Mouse (Mus musculus): ENCODE data around the gene Flnc.
"Not testable (repeated sequence)": the region's sequence is repeated elsewhere in the genome, so short reads cannot be mapped to it uniquely, and the experiment has no call there.

Flnc gene

DNA sequence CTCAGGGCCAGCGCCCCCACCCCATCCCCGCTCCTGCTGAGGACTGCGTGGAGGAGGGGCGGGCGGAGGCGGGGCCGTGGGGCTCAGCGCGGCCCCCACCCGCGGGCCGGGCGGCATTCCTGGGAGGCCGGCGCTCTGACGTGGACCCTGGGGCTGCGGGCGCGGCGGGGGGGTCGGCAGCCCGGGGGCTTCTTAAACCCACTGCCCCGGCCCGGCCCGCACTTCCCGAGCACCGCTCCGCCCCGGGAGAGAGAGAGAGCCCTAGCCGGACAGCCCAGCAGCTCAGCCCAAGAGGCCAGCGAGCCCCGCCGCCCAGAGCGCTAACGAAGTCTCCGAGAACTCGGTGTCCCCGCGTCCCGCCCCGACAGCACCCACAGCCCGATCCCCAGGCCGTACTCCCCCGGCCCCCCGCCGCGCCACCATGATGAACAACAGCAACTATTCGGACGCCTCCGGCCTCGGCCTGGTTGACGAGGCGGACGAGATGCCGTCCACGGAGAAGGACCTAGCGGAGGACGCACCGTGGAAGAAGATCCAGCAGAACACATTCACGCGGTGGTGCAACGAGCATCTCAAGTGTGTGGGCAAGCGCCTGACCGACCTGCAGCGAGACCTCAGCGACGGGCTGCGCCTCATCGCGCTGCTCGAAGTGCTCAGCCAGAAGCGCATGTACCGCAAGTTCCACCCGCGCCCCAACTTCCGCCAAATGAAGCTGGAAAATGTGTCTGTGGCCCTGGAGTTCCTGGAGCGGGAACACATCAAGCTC is at the start of gene Flnc:
Flnc (plus strand) TSS at position 219 of the 766 bp plus-strand sequence.
- DNase-seq (ENCODE audit: low read depth, low spot score), result no peak

DNA sequence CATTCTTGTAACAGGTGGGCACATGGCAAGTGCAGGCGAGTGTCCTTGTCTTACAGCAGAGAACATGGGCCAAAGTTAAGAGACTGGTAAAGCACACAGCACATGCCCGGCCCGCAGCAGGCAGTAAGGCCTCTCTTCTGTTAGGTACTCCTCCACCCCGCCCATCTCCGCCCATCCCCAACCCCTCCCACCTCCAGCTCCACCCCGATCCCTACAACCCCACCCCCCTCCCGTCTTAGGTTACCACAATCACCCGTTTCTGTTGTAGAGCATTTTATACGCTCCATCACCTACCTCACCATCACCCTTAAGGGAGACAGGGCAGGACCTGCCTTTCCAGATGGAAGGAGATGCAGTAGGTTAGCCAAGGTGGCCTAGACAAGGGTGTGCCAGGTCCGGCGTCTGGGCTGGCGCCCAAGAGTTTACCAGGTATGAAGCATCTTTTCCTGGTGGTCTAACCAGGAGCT is 45.0 kb upstream of the Flnc start, which contains the start of gene Opn1sw:
Opn1sw (minus strand) TSS at position 417 of the 467 bp plus-strand sequence.
- no peak for DNase-seq (ENCODE audit: low read depth, low spot score)

DNA sequence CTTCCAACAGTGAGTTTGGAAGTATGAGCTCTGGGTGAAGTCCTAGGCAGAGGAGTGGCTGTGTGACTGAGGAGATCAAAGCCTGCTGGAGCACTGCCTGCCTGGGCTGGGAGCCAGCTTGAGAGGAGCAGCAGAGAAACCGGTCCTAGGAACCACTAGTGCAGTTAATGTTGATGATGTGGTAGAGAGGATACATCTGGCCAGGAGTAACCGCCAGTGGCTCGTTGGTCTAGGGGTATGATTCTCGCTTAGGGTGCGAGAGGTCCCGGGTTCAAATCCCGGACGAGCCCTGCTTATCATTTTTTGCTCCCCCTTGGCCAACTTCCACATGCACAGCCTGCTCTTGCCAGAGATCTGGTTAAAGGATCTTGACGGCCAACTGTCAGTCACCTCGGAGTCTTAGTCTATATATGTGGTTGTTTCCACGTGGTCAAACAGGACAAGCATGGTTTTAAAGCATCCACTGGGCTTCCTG is 44.4 kb upstream of the Flnc start:
- no peak for DNase-seq (ENCODE audit: low read depth, low spot score)

DNA sequence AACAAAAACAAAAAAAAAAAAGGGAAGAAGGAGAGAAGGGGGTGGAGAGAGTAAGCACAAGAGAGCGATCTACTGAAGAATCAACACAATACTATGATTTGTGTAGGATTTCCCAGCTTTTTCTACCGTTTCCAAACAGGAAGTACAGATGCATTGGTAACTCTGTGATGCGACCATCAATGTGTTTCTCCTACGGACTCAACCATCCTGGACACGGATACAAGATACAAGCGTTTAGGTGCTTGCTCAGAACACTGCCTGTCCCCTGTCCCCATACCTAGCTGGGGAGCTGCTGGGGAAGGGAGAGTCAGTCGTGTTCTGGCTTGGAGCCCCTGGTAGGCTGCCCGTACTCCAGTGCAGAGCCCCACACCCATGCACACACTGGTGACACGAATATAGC is 43.6 kb upstream of the Flnc start:
- no peak for DNase-seq (ENCODE audit: low read depth, low spot score)

DNA sequence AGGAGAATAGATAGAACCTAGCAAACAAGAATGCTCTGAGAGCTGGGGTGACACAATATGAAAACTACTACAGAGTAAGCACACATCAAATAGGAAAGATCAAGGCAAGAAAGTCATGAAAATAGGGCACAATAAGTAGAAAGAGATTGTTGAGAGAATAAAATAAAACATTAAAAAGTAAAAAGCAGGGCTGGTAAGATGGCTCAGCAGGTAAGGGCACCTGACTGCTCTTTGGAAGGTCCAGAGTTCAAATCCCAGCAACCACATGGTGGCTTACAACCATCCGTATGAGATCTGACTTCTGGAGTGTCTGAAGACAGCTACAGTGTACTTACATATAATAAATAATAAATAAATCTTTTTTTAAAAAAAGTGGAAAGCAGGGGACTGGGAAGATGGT is 42.6 kb upstream of the Flnc start:
- not testable (repeated sequence) for DNase-seq (ENCODE audit: low read depth, low spot score)

DNA sequence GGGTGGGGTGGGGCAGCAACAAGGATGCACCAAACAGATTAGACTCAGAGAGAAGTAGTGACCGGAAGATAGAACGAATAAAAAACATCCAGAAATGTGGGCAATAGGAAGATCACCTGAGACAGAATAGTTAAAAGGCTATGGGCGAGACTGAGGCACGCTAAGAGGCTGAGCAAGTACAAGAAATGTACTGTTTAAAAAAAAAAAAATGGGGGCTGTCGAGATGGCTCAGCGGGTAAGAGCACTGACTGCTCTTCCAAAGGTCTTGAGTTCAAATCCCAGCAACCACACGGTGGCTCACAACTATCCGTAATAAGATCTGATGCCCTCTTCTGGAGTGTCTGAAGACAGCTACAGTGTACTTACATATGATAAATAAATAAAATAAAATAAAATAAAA is 41.8 kb upstream of the Flnc start:
- not testable (repeated sequence) for DNase-seq (ENCODE audit: low read depth, low spot score)

DNA sequence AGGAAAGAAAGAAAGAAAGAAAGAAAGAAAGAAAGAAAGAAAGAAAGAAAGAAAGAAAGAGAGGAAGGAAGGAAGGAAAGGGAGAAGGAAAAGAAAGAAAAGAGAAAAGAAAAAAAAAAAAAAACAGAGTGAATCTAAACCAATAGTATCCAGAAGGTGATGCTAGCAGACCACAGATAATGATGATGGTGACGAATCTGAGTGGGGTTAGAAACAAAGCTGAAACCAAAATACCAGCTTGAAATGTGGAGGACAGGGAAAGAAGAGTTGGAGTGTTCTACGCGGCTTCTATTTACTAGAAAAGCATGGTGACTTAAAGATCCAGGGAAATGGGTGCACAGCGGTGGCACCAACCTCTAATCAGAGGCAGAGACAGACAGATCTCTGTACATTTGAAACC is 41.3 kb upstream of the Flnc start:
- DNase-seq (ENCODE audit: low read depth, low spot score), result no peak

DNA sequence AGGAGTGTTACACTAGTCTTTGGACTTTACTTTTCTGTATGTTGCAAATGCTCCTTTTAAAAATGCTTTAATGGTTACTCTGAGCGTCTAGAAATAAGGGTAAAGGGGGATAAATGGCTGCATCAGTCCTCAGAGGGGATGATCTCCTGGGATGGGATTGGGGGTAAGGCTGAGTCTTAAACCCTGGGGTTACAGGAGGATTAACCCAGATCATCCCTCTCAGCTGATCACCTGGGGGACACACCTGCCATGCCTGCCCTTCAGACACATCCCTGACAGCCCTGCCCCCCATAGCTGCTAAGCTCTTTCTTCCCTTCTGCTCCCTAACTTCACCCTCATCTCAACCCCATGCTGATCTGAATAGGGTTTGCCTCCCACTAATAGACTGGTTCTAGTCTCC is 38.8 kb upstream of the Flnc start:
- peak; percentile 71 for DNase-seq (ENCODE audit: low read depth, low spot score)

DNA sequence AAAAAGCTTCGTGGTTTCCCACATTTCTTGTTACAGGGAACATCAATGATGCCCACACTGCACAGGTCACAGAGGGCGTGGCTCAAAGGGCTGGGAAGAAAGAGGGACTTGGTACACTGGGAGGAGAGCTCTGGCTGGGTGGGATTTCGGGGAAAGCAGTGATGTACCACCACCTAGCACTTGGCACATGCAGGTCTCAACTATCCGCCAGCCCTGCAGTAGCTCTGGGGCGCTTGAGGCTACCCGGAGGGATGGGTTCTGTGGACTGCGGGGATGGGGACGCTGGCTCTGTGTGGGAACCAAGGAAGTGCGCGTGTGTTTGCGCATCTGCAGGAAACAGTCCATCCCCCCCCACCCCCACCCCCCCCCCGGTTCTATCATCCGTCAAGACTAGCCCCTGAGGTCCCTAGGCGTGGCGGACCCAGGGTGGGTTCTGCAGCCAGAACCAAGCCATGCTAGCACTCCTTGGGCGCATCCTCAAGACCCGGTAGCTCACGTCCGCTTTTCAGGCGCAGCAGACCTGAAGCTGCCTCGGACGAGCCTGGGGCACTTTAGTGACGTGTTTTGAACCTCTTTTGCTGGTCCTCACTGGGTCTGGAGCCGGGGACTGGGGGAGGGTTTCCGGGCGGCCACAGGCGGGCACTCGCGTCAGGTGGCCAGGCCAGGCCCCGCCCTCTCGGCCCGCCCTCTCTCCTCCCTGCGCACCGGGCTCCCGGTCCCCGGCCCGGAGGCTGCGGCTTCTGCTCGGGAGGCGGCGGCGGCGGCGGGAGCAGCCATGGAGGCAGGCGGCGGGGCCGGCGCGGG is 36.9 kb upstream of the Flnc start, which contains the start of gene Ccdc136:
Ccdc136 (plus strand) TSS at position 400 of the 804 bp plus-strand sequence.
- peak; percentile 34 for DNase-seq (ENCODE audit: low read depth, low spot score)

DNA sequence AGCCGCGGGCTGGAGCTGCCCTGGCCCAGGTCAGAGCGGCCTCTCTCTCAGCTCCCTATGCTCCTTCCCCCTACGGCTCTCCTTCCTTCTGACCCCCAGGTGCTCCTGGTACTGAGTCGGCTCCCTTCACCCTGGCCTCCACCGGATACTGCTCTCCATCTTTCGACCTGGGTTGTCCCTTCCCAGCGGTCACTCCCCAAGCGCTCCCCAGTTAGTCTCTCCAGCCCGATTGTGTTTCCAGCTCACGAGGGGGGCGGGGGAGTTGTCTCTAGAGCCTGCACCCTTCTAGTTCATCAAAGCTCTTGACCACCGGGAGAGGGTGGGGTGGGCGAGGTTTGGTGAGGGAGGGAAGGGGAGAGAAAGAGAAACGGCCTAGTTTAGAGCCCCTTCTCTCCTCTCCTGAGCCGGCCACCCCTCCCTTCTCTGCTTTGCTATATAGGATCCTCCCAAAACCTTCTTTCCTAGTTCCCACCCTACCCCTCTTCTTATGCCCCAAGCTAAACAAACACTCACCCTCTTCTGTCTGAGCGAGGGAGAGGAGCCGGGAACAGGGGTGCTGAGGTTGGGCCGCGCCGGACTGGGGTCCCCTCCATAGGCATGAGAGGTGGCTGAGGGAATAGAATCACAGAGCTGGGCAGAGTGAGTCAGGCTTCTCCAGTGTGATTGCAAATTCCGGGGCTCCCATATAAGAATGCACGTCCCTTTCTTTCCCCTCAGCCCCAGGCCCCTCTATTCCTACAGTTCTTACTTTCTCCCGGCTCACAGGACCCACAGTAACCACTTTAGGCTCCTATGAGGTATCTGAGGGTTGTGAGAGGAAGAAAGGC is 36.1 kb upstream of the Flnc start:
- DNase-seq (ENCODE audit: low read depth, low spot score), result no peak

DNA sequence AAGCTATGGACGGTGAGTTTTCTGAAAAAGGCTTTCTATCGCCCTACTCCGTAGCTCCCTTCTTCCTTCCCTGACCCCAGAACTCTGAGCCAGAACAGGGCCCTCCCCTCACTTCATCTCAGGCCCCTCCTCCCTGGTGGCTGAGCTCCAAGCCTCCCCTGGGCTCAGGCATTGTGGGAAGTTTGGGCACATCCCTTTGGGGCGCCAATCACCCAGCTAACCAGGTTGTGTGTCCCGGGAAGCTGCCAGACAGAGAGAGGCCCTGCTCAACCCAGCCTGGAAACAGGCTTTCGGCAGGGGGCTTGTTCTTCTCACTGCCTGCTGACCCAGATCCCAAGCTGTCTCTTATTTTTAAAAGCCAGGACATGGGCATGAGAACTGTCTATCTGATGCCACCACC is 35.5 kb upstream of the Flnc start:
- DNase-seq (ENCODE audit: low read depth, low spot score), result no peak

DNA sequence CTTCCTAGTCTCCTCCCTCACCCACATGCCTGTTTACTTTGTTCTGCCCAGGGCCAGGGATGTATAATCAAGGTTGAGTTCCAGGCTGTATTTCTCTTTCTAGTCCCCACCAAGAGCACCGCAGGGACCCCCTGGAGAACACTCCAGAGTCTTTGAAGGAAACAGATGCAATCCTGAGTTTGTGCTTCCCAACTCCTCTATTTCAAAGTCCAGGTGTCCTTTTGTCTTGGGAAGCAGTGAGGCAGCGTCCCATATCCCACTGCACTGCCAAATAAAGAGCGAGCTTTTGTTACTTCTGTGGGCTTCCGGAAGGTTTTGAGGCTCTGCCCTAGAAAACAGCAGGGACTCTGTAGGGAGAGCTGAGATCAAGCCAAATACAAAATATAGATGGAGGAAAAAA is 33.2 kb upstream of the Flnc start:
- DNase-seq (ENCODE audit: low read depth, low spot score), result no peak

DNA sequence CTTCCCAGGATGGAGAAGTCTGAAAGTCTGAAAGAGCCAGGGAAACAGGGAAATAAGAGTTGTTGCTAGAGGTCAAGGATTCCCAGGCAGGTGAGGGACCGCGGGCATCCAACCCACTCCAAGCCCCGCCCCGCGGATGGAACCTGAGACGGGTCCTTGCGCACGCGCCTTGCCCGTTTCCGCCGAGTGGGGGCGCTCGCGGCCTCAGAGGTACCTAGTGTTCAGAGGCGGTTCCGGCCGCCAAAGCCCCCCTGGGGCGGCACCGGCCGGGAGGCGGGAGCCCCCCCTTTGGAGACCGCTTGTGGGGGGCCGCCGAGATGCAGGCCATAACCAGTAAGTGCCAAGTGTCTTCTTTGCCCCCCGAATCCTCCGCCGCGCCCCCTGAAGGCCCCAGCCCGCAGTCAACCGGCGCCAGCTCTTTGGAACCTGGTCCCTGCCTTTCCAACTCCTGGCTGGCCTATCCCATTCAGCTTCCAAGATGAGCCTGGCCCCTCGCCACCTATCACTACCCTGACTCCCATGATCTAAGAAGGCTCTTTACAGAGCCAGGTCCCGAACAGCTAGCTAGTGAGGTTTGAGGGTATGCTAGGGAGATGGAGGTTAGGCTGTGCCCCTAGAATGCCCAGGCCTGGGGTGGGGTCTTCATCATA is 30.2 kb upstream of the Flnc start:
- DNase-seq (ENCODE audit: low read depth, low spot score), result no peak

DNA sequence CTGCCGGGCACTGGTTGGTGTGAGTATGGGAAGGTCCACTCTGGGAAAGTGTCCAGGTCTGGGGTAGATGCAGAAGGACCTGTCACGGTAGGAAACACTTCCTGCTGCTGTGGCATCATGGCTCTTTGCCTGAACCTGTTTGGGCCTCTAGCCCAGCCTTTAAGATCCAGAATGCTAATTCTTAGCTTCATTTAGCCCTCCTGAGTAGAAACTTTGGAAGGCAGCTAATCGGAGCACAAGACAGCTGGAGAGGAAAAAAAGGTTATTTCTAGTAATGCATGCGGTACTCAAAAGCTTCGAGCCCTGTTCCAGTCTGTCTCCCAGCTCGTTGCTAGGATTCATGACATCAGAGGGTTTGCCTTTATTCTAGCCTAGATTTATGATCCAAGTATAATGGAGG is 26.6 kb upstream of the Flnc start:
- DNase-seq (ENCODE audit: low read depth, low spot score), result no peak

DNA sequence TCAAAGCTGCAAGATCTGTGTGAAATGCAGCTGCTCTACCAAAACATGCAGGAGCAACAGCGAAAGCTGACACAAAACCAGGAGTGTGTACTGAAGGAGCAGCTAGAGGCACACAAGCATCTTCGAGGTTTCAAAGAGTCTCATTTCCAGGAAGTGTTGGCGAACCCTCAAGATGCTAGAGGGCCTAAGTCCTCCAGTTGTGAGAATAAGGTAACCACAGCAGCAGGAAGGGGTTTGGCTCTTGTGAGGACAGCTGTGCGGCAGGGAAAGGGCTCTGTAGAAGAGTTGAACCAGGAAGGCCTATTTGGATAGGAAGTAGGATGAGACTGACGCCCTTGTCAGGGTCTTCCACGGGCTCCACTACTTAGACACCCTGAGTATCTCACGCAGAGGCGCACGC is 17.6 kb upstream of the Flnc start:
- no peak for DNase-seq (ENCODE audit: low read depth, low spot score)

DNA sequence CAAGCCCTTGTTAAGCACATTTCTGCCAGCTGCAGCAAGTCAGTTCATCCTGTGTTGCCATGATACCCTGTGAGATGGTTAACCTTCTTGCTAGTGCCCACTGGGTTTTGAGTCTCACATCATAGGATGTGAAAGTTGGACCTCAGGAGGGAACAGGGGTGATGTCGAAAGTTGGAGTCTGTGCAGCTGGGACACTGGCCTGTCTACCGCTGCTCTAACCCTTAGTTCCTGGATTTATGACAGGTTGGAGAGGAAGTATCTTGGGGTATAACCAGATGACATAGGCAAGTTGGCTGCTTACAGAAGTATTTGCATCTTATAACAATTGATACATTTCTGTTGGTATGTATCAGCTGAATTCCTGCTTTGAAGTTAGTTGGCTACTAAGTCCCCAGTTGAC is 12.5 kb upstream of the Flnc start:
- DNase-seq (ENCODE audit: low read depth, low spot score), result no peak

DNA sequence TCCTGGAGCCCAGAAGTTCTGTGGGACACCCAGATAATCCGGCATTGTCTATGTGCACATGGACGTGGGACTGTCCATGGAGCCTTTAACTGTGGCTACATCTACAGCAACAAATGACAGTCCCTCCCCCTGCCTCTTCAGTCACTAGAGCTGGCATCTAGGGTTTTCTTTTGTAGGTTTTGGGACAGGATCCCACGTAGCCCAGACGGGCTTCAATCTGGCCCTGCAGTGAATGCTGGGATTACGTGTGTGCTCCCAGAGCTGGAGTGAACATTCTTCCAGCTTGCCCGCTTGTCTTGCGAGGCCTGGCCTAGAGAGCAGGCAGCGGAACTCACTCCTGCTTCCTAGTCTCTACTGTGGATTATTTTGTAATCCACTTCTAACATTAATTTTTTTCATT is 7.9 kb upstream of the Flnc start:
- no peak for DNase-seq (ENCODE audit: low read depth, low spot score)

DNA sequence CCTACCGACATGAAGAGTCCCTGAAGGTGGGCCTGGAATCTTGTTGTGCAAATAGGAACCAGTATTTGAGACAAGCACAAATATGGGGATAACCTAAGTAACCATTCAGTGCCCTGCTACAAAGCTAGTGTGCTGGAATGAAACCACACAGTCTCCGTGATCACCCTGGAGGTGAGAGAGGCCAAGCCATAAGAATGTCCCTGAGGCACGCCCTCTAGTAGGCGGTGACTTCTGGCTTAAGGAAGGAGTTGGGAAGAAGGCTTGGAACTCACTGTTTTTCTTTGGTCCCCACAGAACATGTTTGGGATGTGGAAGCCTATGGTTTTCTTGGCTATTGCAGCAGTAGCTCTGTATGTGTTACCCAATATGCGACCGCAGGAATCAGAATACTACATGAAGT is 6.7 kb upstream of the Flnc start:
- no peak for DNase-seq (ENCODE audit: low read depth, low spot score)

DNA sequence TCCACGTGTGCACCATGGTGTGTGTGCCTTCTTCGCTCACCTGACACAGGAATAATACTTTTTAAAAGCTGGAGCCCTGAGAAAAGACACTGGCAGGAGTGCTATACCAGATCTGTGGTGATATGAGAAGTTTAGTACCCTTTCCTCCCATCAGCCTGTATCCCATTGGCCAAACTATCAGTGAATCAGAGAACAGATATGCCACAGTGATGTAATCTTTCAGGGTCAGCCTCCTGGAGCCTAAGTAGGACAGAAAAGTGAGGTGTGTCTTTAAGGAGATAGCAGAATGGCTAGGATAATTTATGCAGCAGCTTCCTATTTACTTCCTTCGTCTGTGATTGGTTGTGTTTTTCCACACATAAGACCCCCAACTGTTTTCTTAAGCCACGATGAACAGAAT is 4.9 kb upstream of the Flnc start:
- no peak for DNase-seq (ENCODE audit: low read depth, low spot score)

DNA sequence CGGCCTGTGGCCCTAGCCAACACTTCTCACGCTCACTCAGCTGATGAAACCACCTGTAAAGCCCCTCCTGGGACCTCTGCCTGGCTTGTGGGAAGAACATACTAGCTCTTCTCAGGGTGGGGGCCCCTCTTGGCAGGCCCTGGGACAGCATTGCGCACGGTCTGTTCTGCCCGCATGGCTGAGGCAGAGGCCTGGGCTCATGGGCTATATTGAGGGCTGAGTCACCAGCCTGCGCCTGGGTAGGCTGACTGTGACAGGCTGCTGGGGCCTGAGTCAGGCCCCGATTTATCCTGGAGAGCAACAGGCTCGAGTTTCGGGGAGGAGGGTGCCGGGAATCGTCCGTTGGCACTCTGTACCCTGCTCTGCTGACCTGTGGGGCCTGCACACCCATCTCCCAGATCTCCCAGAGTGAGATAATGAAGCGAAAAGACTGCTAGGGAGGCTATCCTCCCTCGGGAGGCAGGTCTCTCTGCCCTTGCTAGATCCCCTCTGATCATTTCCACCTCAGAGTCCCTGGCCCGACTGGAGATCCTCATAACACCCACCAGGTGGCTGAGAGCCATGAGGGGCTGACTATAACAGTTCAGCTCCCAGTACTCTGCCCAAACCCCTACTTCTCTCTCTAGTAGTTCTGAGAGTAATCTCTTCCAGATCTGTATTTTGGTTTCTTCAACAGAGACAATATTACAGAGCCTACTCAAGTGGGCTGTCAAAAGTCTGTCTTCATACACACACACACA is 2.2 kb upstream of the Flnc start:
- no peak for DNase-seq (ENCODE audit: low read depth, low spot score)

DNA sequence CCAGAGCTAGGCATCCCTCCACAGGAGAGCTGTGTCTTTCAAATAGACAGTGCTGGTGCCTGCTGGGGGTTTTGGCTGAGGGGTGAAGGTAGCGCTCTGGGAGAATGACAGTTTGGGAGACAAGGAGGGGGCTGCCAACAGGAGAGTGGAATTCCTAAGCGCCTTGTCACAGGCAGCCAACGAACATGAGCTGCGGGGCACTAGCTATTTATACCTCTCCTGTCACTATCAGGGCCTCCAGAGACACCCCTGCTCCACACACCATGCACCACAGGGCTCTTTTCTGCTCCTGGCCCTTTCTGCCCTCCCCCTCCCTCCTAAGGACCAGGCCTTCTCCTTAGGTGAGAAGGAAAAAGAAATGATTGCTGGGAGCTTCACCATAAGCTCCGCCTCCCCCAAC is 1.6 kb upstream of the Flnc start:
- no peak for DNase-seq (ENCODE audit: low read depth, low spot score)

Data from retina, adult 2 months (tissue).